Mouse (Mus musculus) testis, postnatal 14 days (tissue): ENCODE data around the gene Nid2.

ENCODE experiments used
- DNase-seq: peaks from one replicate; pipeline ENCODE4 v3.0.0; 2021; ENCODE audit warnings: low spot score

The Nid2 gene

GRCm38 (mm10) chr14:19751025-19751771, at the start of gene Nid2:
Gene Nid2, plus strand, starts transcription at chr14:19751265.
- DNase-seq: peak; percentile 85

DNA sequence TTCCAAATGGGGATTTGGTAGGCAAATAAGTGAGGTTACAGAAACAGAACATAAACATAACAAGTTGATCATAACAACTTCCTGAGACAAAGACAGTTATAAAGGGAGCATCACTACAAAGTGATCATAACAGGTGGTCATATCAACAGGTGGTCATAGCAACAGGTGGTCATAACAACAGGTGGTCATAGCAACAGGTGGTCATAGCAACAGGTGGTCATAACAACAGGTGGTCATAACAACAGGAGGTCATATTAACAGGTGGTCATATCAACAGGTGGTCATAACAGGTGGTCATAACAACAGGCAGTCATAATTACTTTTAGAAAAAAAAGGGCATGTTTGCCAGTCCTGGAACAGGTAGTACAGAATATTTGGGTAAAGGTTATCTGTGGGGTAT, 49.5 kb upstream of the Nid2 start:
- DNase-seq: no peak

DNA sequence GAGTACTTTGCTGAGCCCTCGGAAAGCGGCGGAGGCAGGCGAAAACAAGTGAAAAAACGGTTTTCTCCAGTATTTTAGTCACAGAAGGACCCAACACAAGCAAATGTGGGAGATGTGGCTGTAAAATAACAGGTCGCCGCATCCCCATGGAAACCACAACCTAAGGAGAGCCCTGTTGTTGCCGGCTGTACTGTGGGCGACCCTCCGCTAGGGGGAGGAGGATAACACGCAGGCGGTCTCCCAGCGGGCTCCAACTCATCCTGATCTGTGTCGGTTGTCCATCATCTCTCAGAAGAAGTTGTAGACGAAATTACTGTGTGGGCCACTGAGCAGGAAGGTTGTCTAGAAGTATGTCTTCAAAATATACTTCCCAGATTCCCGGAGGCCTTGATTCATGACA, 45.4 kb upstream of the Nid2 start:
- peak; percentile 71 for DNase-seq

GRCm38 (mm10) chr14:19706454-19706853, 44.6 kb upstream of the Nid2 start:
- DNase-seq: peak; percentile 63

DNA sequence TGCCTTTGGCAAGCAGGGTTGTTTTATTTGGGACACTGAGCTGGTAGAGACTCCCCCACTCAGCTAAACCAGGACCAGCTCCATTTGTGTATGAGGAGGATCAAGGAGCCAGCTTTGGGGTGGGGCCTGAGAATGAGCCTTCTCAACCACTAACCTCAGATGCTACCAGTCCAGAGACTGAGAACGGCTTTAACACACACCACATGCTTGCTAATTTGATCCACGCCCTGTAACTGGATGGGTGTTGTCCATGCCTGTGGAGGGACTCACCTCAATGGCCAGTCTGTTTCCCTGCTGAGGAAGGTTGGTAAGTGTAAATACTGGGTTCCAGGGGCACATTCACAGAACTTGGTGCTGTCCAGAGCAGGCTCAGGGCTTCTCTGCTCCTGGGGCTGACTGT, 44.1 kb upstream of the Nid2 start:
- no peak for DNase-seq

GRCm38 (mm10) chr14:19707721-19708507, 43.2 kb upstream of the Nid2 start:
- no peak for DNase-seq

DNA sequence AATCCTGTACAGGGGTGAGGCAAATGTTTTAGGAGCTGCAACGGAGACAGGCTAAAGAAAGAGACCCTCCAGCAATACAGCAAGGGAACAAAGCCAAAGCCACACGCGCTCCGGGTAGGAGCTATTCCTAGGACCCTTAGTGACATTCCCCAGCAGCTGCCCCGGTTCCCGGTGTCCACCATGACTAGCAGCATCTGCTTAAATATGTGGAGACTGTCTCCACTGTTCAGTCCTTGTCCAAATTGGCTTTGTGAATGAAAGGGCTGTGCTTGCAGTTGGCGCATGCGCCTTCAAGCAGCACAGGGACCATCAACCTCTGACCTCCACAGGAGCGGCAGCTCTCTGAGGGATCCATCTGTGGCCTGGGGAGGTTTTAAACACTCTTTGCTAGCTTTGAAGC, 41.9 kb upstream of the Nid2 start:
- no peak for DNase-seq

GRCm38 (mm10) chr14:19711771-19712170, 39.3 kb upstream of the Nid2 start:
- no peak for DNase-seq

DNA sequence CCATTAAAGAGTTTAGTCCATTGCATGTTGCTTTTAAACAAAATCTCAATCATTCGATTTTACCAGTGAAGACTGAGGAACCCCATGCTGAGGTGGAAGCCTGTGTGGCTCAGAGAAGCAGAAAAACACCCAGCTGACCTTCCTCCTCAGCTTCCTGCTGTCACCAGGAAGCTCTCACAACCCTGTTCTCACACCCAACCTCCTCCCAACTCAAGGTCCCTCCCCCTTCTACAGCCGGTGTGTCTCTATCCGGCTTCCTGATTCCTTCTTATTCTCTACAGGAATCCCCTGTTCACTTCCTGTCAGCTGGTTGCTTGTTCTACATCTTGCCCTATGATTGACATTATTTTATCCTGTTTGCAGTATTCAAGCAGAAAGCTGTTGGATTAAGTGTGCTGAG, 38.0 kb upstream of the Nid2 start:
- DNase-seq: no peak

DNA sequence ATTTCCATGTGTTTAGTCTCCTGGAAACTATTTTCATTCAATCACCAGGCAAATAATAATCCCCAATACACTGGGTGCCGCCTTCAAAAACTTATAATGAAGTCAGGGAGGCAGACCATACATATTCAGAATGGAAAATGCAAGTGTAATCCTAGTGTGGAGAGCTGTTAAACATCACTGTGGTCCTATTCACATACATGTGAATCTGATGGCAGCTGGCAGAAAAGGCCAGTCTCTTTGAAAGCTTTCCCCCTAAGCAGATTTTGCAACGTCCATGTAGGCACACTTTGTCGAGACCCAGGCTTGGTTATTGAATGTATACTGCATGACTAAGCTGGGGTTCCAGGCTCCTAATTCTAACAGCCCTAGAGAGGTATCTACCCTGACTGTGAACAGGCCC, 32.0 kb upstream of the Nid2 start:
- no peak for DNase-seq

DNA sequence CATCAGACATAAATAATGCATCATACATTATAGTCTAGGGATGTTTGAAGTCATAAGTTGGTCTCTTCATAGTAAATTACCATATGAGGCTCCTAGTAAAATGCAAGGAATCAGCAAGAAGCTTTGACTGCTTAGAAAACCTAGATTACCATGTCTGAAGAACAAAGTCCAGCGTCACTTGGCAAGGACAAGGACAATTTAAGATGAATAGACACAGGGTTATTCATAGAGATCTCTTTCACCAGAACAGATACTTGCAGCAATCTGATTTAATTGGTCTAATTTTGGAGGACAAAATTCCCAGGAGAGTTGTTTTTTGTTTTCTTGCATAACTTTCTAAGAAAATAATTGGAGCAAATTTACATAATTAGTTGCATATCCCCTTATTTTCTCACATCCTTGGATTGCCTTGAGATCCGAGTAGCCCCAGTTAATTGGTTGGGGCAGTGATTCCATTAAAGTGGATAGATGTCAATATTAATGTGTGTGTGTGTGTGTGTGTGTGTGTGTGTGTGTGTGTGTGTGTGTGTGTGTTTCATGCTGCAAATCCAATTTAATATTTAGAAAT, 30.9 kb upstream of the Nid2 start:
- DNase-seq: no peak

- DNase-seq: no peak
Observed at GRCm38 (mm10) chr14:19728278-19728677, 22.8 kb upstream of the Nid2 start.

GRCm38 (mm10) chr14:19728737-19729136, 22.3 kb upstream of the Nid2 start:
- peak; percentile 35 for DNase-seq

- no peak for DNase-seq
Observed at GRCm38 (mm10) chr14:19732097-19732496, 19.0 kb upstream of the Nid2 start.

DNA sequence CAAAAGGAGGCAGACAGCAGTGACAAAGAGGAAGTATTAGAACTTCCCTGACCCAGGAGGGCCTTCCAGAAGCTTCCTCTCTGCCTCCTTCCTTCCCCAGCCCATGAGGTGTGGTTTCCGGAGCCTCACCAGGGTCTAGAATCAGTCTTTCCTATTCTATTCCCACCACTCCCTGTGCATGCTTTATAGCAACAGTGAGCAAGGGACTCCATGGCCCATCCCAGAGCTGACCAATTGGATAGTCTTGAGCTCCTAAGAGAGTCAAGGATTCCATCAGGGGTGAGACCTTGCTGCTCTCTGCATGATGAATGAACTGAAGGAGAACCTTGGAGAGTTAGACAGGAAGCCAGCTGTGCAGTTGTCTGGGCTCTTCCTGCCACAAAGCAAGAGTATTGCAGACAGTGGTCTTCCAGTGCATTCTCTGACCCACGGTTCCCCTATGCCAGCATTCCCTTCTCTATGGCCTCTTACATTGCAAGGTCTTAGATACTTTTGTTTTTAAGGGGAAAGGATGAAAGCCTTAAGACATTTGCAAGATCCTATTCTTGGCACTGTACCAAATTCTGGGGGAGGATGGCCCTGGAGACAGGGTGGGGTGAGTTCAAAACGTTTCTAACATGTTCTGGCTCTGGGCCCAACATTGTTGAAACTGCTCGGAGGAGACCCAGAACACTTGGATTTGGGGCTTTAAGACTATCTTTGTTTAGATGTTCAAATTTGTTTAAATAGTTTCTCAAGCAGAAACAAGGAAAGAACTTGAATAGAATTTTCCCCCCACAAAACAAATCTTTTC, 17.4 kb upstream of the Nid2 start:
- peak; percentile 42 for DNase-seq

DNA sequence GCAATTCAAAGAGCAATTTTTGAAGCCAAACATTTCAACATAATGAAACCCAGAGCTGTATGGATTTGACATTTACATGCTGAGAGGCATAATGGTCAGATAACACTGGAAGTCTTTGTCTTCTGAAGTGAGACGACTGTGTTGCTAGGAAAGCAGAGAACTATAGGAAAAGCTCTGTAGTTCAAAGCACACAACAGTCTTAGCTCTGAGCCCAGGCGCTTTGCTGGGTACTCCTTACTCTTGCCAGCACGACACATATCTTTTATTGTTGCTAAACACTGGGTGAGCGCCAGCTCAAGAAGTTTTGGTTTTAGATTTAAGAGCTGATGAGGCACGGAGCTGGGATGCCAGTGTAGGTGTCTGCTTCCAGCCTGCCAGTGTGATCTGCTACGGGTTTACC, 15.8 kb upstream of the Nid2 start:
- DNase-seq: no peak

GRCm38 (mm10) chr14:19737568-19737967, 13.5 kb upstream of the Nid2 start:
- no peak for DNase-seq

DNA sequence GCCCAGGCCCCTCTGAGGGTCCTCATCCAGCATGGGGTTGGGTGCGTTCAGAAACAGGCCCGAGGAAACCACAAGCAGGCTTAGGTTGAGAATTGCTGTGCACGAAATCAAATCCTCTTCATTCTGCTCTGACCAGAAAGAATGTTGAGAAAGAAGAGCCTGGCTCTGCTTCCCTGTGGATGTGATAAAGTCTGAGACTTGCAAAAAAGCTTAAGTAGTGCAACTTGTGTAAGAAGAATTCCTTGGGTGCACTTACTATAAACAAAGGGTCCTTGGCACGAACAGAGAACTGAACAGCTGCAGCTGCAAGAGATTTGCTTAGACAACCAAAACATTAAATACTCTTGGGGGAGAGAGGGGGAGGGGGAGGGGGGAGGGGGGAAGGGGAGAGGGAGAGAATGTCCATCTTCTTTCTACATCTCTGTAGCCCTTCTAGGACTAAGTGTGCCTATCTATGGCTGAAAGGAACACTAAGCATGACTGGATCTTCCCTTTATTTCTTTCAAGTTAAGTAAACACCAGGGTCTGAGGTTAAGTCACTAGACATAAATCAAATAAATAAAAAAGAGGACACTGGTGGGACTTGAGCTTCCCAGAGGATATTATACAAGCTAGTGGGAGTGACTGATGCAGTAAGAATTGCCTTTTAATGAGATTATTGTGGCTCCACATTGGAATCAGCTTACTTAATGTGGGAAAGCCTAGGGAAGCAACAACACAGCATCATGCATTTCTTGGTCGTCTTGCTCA, 12.8 kb upstream of the Nid2 start:
- DNase-seq: peak; percentile 18

DNA sequence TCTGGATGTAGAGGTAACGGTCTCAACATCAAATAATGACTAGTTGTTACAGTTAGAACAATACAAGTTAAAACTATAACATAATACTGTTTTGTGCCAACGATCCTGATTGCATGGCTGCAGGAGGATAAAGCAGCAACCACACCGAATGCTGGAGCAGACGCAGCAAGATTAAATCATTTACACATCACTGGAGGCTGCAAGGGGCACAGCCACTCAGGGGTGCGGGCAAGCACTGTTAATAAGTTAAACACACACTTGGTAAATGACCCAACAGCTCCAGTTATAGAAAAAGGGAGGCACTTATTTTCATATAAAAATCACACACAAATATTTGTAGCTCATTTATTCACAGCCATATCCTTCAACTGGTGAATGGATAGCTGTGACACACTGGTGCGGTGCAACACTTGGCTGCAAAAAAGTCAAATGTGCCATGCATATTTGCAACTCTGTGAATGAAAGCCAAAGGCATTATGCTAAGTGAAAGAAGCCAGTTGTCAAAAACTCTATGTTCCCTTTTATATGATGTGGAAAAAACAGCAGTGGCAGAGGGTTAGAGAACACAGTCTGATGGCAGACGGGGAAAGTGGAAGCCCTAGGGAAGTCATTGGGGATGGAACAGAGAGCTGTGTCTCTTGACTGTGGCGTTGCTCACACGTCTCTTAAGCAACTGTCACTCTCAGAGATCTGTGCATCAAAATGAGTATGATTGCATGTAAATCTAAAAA, 11.5 kb upstream of the Nid2 start:
- DNase-seq: no peak

GRCm38 (mm10) chr14:19740147-19740738, 10.8 kb upstream of the Nid2 start:
- DNase-seq: no peak

GRCm38 (mm10) chr14:19744876-19745275, 6.2 kb upstream of the Nid2 start:
- DNase-seq: no peak
